Mouse (Mus musculus): Measurements from ENCODE around the gene Smarcc2. TPM values are rescaled to one million over a fixed set of nuclear protein-coding genes. Genes with fewer than 3 reads are reported as not detected.
A peak's percentile ranks its signal among the peaks of the same experiment; 100 is the strongest.

Gene Smarcc2
- total and polyA plus RNA-seq, 2 experiments from 2014 or later = 32.9 to 40.8 TPM

GRCm38 (mm10) chr10:128497134-128497737, 38.2 kb downstream of the Smarcc2 start:
- no peak overlapping the region for H3K27ac ChIP-seq (ENCODE audit: low read depth)
- H3K4me2 ChIP-seq (ENCODE audit: low read depth, low read length) = no peak overlapping the region
- H3K4me3 ChIP-seq (ENCODE audit: low read depth, low read length) = no peak overlapping the region
- TF ChIP-seq CTCF (IDR thresholded peaks at IDR 0.05; ENCODE audit: low read depth) (no peak), EP300 (IDR thresholded peaks at IDR 0.05; ENCODE audit: low read depth) (no peak)
- H3K27me3 ChIP-seq (ENCODE audit: control insufficient read depth, insufficient read depth, low read length) = no peaks in the 10 kb centered on the region
- peaks cover 18% of the 10 kb centered on the region; the same call in 1 of the 2 replicates for H3K4me1 ChIP-seq (ENCODE audit: control insufficient read depth, insufficient read depth)
- no peaks in the 10 kb centered on the region for H3K9me3 ChIP-seq (replicated peaks; ENCODE audit: control insufficient read depth, low read length)
- DNase-seq (ENCODE audit: low spot score) = no peak
- H3K36me3 ChIP-seq (replicated peaks; ENCODE audit: control insufficient read depth, insufficient read depth, low read length) = no peaks in the 10 kb centered on the region
- peak overlapping the region; percentile 4; the same call in 1 of the 2 replicates for H3K9ac ChIP-seq (replicated peaks; ENCODE audit: low read depth, low read length)
- 46% methylated on average over 6 of the region's 6 CpGs for WGBS
- no peak for ATAC-seq (ENCODE audit: insufficient read depth, low read depth)

GRCm38 (mm10) chr10:128498590-128498989, 39.5 kb downstream of the Smarcc2 start, which contains the start of gene Myl6b:
Gene Myl6b (minus strand): TSS chr10:128498685.
- TF ChIP-seq EP300 (IDR thresholded peaks at IDR 0.05; ENCODE audit: low read depth) (peak; percentile 86), CTCF (IDR thresholded peaks at IDR 0.05; ENCODE audit: low read depth) (no peak)
- under 1% methylated on average over 27 of the region's 27 CpGs for WGBS
- peak; percentile 90 for ATAC-seq (ENCODE audit: insufficient read depth, low read depth)
- H3K27me3 ChIP-seq (ENCODE audit: control insufficient read depth, insufficient read depth, low read length) = no peaks in the 10 kb centered on the region
- H3K9ac ChIP-seq (replicated peaks; ENCODE audit: low read depth, low read length) = peak within 1 kb of the TSS; percentile 74
- H3K4me3 ChIP-seq (ENCODE audit: low read depth, low read length) = peak within 1 kb of the TSS; percentile 58
- peak; percentile 99 for DNase-seq (ENCODE audit: low spot score)
- peak within 1 kb of the TSS; percentile 98 for H3K27ac ChIP-seq (ENCODE audit: low read depth)
- H3K4me2 ChIP-seq (ENCODE audit: low read depth, low read length) = peak within 1 kb of the TSS; percentile 76
- H3K4me1 ChIP-seq (ENCODE audit: control insufficient read depth, insufficient read depth) = peaks cover 21% of the 10 kb centered on the region
- no peaks in the 10 kb centered on the region for H3K36me3 ChIP-seq (replicated peaks; ENCODE audit: control insufficient read depth, insufficient read depth, low read length)
- H3K9me3 ChIP-seq (replicated peaks; ENCODE audit: control insufficient read depth, low read length) = no peaks in the 10 kb centered on the region

- ATAC-seq (ENCODE audit: insufficient read depth, low read depth) = peak; percentile 24
These were observed 40.1 kb downstream of the Smarcc2 start for GRCm38 (mm10) chr10:128499116-128499671.

GRCm38 (mm10) chr10:128502341-128502740, 43.3 kb downstream of the Smarcc2 start:
- DNase-seq (ENCODE audit: low spot score) = no peak
- H3K27ac ChIP-seq (ENCODE audit: low read depth) = no peak overlapping the region

More at GRCm38 (mm10) chr10:128499116-128499671, 40.1 kb downstream of the Smarcc2 start:
- H3K4me2 ChIP-seq (ENCODE audit: low read depth, low read length) = peak overlapping the region; percentile 76
- H3K4me3 ChIP-seq (ENCODE audit: low read depth, low read length) = peak overlapping the region; percentile 58
- no peak for TF ChIP-seq CTCF (IDR thresholded peaks at IDR 0.05; ENCODE audit: low read depth)
- no peak for TF ChIP-seq EP300 (IDR thresholded peaks at IDR 0.05; ENCODE audit: low read depth)
- peak overlapping the region; percentile 74 for H3K9ac ChIP-seq (replicated peaks; ENCODE audit: low read depth, low read length)
- H3K27me3 ChIP-seq (ENCODE audit: control insufficient read depth, insufficient read depth, low read length) = no peaks in the 10 kb centered on the region
- H3K27ac ChIP-seq (ENCODE audit: low read depth) = peak overlapping the region; percentile 98
- no peaks in the 10 kb centered on the region for H3K9me3 ChIP-seq (replicated peaks; ENCODE audit: control insufficient read depth, low read length)
- H3K4me1 ChIP-seq (ENCODE audit: control insufficient read depth, insufficient read depth) = peaks cover 22% of the 10 kb centered on the region
- under 1% methylated on average over 21 of the region's 21 CpGs for WGBS
- H3K36me3 ChIP-seq (replicated peaks; ENCODE audit: control insufficient read depth, insufficient read depth, low read length) = no peaks in the 10 kb centered on the region
- peak; percentile 63 for DNase-seq (ENCODE audit: low spot score)

GRCm38 (mm10) chr10:128503532-128503931, 44.5 kb downstream of the Smarcc2 start:
- no peak overlapping the region for H3K4me3 ChIP-seq (ENCODE audit: low read depth, low read length)
- H3K27ac ChIP-seq (ENCODE audit: low read depth) = no peak overlapping the region; the same call in 1 of the 2 replicates
- H3K4me2 ChIP-seq (ENCODE audit: low read depth, low read length) = no peak overlapping the region
- 82% methylated on average over 8 of the region's 8 CpGs for WGBS
- no peak for ATAC-seq (ENCODE audit: insufficient read depth, low read depth)
- H3K4me1 ChIP-seq (ENCODE audit: control insufficient read depth, insufficient read depth) = peaks cover 14% of the 10 kb centered on the region
- DNase-seq (ENCODE audit: low spot score) = no peak
- no peaks in the 10 kb centered on the region for H3K9me3 ChIP-seq (replicated peaks; ENCODE audit: control insufficient read depth, low read length)
- TF ChIP-seq EP300 (IDR thresholded peaks at IDR 0.05; ENCODE audit: low read depth) (no peak), CTCF (IDR thresholded peaks at IDR 0.05; ENCODE audit: low read depth) (no peak)
- H3K36me3 ChIP-seq (replicated peaks; ENCODE audit: control insufficient read depth, insufficient read depth, low read length) = no peaks in the 10 kb centered on the region
- no peak overlapping the region for H3K9ac ChIP-seq (replicated peaks; ENCODE audit: low read depth, low read length)
- H3K27me3 ChIP-seq (ENCODE audit: control insufficient read depth, insufficient read depth, low read length) = no peaks in the 10 kb centered on the region

More at GRCm38 (mm10) chr10:128502341-128502740, 43.3 kb downstream of the Smarcc2 start:
- Histone ChIP-seq H3K4me1 (ENCODE audit: control insufficient read depth, insufficient read depth) (peaks cover 14% of the 10 kb centered on the region), H3K36me3 (replicated peaks; ENCODE audit: control insufficient read depth, insufficient read depth, low read length) (no peaks in the 10 kb centered on the region), H3K9me3 (replicated peaks; ENCODE audit: control insufficient read depth, low read length) (no peaks in the 10 kb centered on the region), H3K4me2 (ENCODE audit: low read depth, low read length) (no peak overlapping the region), H3K27me3 (ENCODE audit: control insufficient read depth, insufficient read depth, low read length) (no peaks in the 10 kb centered on the region), H3K4me3 (ENCODE audit: low read depth, low read length) (no peak overlapping the region), H3K9ac (replicated peaks; ENCODE audit: low read depth, low read length) (no peak overlapping the region)
- WGBS = 57% methylated on average over 5 of the region's 5 CpGs
- TF ChIP-seq EP300 (IDR thresholded peaks at IDR 0.05; ENCODE audit: low read depth) (no peak), CTCF (IDR thresholded peaks at IDR 0.05; ENCODE audit: low read depth) (no peak)
- ATAC-seq (ENCODE audit: insufficient read depth, low read depth) = no peak

Data from heart, postnatal 0 days (tissue).